Mouse (Mus musculus) megakaryocyte, embryonic 14.5 days (primary cell): ENCODE measurements at regions not wholly inside any gene's neighbourhood (a gene's known extent, or its start where the extent isn't known, plus 50 kb on each side); places are given as distances from the start of the nearest gene placed in this dataset.

Source experiments
- FLI1 ChIP-seq: IDR thresholded peaks from 2 replicates; pipeline ENCODE4 v1.6.1; 2012; ENCODE audit warnings: low read length, inconsistent platforms, mixed read lengths
- GATA1 ChIP-seq: IDR thresholded peaks from 3 replicates; pipeline ENCODE4 v1.6.1; 2012; ENCODE audit warnings: mixed read lengths, low read length, inconsistent platforms, borderline replicate concordance

- TF ChIP-seq GATA1 (no peak), FLI1 (no peak)
Observed at GRCm38 (mm10) chr17:3803507-3803906, 107.4 kb upstream of the Nox3 start.
